Mouse (Mus musculus) ZHBTc4 (cell line): Measurements from ENCODE around the gene Ppp2r2c.

ENCODE experiments used
- DNase-seq: peaks from one replicate; pipeline ENCODE4 v3.0.0-alpha.2; 2011; ENCODE audit warnings: low read depth, low spot score

The Ppp2r2c gene

DNA sequence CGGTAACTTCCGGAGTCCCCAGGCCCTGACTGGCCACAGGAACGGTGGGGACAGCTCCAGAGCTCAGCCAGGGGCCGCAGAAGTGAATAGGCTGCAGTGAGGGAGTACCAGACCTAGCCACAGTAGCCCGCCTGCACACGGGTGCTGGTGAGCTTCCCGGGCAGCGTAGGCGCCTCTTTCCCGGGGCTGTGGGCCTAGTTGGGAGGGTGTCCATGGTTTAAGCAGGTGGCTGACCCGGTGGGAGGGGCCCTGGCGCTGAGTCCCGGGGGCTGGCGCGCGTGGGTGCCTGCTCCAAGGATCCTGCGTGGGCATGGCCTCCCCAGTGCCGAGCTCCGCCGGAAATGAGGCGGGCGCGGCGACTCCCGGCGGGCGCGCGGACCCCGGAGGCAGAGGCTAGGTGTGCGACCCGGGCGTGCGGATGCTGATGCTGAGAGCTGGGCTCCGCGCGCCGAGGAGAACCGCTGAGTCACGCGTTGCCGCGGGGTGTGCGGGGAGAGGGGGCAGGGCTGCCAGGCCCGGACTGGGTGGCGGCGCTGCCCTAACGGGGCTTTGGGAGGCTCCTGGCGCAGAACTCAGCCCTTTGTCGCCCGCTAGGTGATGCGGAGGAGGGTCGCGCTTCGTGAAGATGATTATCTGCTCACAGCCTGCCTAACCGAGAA is 1.4 kb downstream of the Ppp2r2c start:
- peak; percentile 66 for DNase-seq

DNA sequence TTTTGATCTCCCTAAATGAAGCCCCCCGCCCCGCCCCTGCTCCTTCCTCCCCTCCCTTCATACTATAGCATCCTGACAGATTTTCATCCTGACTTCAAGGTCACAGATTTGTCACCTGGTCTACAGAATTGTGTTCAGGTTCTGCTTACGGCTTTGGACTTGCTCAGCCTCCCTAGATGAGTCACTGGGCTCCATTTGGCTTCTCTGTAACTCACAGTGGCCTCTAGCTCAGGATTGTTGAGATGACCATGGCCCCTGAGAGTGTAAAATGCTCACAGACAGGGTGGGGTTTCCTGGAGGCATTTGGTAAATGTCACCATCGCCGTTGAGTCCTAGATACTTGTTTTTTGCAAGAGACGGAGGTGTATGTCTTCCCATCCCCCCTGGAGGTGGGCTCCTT is 2.6 kb downstream of the Ppp2r2c start:
- no peak for DNase-seq

DNA sequence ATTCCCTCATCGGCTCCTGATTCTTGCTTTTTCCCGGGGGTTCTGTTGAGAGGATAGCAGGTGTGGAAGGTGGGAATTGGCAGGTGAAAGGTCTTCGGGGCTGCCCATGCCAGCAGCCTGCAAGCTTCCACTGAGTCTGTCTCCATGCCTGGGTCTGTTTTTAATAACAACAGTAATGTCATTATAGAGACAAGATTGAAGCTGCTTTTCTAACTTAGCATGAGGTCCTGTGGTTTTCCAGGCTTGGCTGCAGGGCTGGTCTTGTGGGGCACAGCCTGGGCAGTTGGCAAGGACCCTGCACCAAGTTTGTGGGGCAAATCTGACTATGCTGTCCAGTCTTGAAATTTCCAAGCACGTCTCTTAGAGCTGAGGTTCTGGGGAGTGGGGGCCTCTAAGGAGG is 7.6 kb downstream of the Ppp2r2c start:
- no peak for DNase-seq

DNA sequence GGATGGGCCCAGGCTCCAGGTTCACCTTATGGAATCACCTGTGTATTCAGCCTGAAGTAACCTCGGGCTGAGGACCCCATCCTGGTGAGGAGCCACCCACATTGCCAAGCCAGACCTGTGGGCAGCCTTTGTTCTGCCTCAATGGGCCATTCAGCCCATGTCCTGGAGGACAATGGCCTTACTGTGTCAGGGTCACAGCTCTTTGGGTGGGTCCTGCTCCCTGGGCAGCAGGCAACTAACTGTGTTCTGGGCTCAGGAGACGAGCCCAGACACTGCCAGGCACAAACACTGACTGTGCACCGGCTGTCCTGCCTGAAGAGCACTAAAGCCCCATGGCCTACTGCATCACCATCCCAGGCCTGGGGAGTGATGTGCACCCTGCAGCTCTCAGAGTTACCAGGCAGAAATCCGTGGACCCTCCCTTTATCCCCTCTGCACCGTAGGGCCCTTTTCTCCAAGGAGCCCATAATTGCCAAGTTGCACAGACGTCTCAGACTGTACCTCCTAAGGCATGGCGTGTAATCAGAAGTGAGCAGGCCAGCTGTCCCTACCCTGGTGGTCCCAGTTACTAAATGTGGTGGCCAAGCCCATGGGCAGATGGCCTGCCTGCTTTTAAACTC is 8.6 kb downstream of the Ppp2r2c start:
- peak; percentile 14 for DNase-seq

DNA sequence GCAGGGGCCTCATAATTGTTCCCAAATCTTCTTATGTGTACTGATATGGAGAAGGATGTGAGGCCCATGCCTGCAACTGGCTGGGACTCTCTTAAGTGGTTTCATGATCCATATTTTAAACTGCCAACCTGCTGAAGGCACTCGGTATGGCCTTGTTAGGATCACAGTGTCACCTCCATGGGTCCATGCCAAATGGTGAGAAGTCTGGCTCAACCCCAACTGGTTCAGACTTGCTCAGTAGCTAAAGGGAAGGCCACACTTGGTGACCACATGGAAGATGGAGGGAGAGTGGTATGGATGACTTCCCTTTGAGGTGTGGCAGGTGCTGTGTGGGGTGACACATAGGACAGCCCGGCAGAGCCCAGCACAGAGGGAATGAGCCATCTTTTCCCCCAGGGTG is 9.3 kb downstream of the Ppp2r2c start:
- no peak for DNase-seq

DNA sequence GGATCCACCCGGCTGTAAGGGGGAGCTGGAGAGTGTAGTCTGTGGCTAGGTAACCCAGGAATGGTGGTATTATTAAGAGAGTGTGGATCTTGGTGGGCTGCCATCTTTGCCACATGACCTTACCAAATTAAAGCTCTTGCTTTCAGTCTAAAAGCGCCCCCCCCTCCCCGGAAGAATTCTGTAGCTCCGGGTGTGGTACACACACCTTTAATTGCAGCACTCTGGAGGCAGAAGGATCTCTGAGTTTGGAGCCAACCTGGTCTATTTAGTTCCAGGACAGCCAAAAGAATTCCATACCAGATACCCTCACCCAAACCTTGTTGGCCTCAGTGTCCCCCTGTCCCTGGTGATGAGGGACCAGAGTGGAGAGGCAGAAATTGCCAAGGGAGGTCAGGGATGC is 10.5 kb downstream of the Ppp2r2c start:
- no peak for DNase-seq

DNA sequence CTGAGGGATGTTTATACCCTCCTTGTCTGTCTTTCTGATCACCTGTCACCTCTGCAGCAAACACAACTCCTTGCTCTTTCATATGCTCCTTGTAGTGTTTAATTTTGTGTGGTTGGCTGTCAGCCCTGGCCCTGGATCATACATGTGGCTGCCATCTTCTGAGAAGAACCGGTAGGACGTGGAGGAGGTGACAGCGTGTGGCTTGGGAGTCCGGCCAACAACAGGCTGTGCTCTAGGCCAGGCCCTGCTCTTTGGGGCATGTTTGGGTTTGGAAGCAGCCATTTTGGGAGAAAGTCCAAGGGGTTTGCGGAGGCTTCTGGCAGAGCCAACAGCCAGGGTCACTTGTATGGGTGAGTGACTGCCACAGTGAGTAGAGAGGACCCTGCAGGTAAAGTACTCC is 12.3 kb downstream of the Ppp2r2c start:
- DNase-seq: no peak

DNA sequence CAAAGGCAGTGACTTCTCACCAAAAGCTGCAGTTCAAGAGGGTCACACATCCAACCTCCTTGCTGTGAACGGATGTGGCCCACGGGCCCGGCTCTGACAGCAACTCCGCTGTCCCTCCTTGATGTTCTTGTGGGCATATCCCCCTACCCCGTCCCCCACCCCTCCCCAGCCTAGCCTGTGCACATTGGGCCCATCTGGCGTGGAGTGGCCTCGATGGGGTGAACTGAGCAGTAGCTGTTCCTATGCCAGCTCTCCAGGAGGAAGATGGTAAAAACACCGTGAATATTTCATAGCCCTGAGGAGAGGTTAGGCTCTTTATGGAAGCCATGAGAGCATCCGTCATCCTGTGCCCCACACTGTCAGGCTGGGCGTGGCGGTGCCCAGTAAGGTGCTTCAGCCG is 15.2 kb downstream of the Ppp2r2c start:
- no peak for DNase-seq

DNA sequence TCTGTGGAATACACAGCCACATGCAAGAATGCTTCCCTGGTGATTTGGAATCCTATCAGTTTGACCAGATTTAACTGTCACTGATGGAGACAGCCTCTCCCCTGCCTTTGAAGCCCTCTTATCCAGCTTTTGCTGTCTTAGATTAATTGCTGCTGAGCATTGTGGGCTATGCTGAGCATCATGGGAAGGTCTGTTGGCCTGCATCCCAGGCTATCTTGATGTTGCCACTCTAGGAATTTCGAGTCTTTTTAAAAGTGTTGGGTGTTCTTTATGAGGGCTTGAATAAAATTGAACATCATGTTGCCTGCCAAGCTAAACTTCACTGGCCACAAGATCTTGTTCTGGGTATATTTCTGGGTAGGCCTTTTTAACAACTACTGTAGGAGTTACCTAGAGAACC is 16.8 kb downstream of the Ppp2r2c start:
- no peak for DNase-seq

DNA sequence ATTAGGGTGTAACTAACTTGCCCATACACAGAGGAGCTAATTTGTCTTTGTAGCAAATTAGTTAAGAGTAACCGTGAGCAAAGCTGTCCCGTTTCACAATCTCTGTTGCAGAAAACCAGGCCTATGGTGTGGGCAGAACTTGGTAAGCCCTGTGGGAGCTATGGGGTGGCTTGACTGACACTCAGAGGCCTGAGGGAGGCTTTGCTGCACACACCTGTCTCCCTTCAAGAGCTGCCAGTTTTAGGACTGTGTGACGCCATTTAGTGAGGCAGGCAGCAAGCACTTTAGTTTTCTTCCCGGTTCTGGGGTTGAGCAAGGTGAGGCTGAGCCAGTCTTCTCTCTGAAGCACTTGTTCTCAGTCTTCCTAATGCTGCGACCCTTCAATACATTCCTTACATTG is 17.3 kb downstream of the Ppp2r2c start:
- no peak for DNase-seq

DNA sequence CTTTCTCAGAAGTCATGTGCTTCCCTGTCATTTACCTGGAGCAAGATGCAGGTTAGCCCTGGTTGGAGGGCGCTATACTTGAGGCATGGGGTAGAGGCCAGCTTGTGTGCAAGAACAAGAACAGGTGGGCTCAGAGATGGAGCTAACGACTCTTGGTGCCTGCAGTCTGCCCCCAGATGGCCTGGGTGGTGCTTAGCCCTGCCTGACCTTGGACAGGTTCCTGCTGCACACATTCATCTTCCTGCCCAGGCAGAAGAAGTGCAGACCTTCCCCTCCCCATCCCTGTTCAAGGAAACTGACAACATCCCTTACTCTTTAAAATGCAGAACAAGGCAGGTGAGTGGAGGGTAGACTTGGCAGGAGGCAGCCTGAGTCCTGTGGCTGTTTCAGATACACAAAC is 18.0 kb downstream of the Ppp2r2c start:
- no peak for DNase-seq

DNA sequence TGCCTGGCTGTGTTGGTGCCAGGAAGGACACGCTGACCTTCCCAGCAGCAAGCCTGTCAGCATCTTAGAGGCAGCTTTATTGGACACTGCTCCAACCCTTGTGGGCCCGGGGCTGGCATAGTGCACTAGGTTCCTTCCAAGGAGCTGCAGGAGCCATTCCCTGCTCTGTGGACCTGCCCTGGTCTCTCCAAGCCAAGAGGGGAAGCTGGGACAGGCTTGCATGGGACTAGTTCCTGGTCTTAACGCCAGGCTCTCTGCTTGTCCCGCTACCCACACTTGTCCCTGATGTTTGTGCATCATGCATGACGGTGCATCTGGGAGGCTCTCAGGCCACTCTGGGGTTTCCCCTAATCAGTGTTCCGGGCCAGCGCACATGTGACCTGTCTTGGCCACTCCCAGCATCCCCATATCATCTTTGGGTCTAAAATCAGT is 18.6 kb downstream of the Ppp2r2c start:
- DNase-seq: no peak

DNA sequence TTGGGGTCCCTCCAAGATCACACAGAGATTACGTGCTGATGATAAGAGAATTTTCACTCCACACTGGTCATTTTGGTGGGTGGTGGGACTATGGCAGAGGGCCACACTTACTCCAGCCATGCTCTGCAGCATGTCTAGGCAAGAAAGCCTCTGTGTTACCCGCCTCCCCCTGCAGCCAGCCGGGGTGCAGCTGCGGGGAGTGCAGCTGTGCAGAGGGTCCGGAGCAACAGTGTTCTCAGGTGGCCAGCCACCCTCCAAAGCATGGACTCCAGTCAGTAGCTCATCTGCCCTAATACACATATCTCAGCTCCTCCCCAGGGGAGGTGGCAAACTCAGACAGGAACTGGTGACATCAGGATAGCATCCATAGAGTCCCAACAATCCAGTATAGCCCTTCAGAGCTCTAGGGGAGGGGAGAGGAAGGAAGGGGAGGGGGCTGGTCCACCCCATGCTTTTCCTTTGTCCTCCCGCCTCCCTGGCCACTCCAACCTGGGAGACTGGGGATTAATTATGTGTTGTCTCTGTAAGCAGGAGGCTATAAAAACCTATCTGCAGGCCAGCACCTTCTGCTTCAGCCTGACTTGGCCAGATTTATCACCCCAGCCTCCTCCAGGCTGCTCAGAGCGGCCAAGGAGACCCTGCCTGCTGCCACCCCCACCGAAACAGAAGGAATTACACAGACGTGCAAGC is 19.1 kb downstream of the Ppp2r2c start:
- DNase-seq: no peak

DNA sequence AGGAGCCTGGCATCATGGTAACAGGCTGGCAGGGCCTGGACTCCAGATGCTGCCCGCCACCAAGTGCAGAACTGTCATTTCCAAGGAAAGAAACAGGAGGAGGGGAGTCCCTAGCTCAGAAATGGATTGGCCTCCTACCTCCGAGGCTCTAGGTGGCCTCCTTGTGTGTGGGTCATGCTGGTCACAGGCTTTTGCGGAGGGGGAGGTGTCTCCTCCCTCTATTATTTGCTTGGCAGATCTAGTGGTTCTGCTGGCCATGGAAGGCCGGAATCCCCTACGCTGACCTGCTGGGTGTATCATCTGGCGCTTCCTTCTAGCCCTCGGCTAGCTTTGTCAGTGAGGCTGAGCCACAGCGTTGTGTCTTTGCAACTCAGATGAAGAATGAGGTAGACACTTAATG is 20.2 kb downstream of the Ppp2r2c start:
- no peak for DNase-seq

DNA sequence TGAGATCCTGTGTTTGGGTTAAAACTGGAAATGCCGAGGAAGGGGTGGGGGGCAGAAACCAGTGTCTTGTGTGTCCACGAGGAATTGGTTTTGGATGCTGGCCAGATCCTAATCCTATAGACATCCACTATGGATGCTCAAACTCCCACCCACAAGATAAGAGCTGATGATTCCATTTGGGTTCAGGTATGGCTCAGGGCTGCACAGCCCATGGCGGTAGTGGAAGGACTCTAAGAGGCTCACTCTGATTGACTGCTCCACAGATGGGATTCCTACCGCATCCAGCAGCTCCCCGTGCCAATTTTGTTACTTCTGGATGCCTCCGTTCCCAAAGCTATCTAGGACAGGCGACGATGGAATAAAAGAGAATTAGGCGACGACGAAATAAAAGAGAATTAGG is 20.6 kb downstream of the Ppp2r2c start:
- no peak for DNase-seq

DNA sequence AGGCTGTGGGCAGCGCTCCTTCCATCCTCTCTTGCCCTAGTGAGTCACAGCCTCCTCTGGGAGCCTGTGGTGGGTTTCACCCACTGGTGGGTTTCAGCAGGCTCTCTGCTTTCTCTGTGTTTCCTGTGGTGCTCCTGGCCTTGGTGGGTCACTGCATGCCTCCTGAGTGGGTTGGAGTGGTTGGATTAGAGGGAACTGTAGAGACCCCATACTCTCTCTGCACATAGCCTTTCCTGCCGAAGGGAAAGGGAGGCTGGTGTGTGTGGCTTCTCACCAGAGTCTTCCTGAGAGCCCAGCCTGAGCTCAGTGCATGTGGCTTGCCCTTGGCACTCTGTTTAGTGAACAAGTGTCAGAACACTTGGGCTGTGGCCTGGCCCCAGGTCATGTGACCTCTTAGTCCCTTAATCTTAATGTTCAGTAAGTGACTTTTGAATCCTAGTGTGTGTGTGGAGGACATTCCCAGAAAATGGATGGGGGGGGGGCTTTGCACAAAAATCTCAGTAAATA is 21.1 kb downstream of the Ppp2r2c start:
- DNase-seq: no peak

DNA sequence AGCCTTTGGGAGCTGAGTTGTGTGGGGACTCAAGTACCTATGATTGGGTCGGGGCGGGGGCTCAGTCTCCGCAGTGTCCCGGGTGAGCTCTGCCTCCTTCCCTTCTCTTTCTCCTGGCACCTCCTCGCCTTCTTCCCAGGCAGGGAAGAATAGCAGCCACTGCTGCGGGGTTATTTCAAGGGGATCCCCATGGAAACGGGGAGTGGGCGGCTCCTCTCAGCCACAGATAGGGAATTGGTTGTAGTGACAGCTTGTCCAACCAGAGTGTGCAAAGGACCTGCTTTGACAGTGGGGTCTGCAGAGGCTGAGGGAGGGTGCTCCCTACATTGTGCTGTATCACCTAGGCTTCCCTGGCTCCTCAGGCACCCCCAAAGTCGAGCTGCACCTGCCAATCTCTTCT is 22.5 kb downstream of the Ppp2r2c start:
- peak; percentile 35 for DNase-seq

DNA sequence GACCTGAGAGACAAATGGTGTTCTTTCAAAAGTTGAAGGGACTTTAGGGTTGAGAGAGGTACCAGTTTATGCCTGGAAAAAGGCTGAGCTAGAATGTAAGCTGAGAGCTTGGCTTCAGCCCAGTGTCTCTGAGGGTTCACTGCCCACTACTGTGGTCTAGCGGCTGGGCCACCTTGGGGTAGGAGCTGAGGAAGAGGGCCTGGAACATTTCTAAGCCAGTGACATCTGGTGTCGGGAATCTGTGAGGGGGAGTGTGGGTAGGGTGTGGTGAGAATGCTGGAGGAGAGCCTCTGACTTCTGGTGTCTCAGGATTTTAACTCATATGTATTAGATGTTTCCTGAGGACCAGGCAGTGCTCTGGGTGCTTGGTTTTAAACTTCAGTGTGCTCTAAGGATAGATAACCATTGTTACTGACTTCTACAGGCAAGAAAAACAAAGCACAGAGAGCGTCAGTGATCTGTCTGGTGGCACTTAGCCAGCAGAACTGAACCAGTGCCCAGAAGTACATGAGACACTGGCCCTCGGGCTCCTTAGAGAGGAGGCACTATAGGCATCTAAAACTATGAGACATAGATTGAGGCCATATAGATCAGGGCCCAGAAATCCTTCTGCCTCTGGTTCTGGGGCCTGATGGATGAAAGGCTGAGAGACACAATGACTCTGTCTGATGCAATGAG is 23.6 kb downstream of the Ppp2r2c start:
- DNase-seq: no peak

DNA sequence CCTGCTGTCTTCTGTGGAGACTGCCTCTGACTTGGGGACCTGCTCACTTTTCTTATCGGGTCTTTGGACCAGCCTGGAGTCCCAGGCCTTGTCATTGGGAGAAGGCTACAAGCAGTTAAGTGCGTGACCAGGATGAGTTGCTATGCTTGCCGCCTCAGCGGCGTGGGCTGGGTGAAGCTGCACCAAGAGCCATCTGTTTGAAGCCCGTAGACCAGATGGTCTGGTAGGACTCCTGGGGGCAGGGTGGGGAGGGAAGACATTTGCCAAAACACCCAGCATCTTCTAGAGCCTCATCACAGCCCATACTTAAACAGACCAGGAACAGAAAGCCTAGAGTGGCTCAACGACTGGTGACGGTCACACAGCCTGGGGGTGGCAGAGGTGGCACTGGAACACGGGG is 24.9 kb downstream of the Ppp2r2c start:
- no peak for DNase-seq

DNA sequence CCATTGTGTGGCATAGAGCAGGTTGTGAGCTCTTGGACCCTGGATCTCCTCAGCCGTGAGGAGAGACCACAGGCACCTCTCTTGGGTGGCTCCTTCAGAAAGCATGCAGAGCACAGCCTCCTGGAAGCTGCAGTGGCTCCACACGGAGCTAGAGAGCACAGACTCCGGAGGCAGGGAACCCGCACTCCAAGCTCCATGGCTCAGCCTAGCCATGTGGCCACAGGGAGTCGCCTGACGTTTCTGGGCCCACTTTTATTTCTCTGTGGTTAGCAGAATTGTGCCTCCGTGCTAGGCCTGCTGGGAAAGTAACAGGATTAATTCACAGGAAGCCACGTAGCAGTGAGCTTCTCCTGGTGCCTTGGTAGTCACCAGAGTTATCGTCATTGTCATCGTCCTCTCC is 25.8 kb downstream of the Ppp2r2c start:
- no peak for DNase-seq

DNA sequence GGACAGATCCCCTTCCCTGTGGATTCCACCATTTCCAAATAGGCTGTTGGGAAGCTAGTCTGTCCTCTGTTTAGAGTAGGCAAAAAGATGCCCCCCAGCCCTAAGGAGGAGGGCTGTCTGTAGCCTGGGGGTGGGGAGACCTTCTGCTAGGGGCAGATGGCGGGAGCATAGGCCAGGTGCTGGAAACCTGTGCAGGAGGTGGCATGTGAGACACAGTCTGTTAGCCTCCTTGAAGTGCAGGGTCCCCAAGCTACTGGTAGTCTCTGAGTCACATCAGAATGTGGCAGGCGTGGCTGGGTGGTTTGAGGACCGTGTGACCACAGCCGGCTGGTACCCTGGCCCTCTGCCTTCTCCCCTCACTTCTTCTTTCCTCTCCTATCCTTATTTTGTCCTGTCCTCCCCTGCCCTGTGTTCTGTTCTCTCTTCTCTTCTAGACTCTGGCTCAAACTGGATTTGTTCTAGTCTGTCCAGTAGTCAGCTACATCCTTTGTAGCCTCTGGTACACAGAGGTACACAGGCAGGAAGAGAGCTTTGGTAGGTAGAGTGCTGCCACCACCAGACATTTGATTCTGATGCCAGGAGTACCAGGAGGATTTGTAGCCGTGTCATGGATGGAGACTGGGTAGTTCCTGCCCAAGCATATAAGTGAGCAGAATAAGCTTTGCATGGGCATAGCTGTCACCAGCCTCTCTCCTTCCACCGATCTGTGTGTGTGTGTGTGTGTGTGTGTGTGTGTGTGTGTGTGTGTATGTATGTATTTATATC is 26.5 kb downstream of the Ppp2r2c start:
- DNase-seq: no peak
